Mouse (Mus musculus) stomach, postnatal 0 days (tissue): ENCODE results near the gene Dmwd.

Source experiments
- CTCF ChIP-seq: IDR thresholded peaks from 2 replicates; pipeline ENCODE4 v1.5.1; 2016; ENCODE audit warnings: antibody characterized with exemption, low read depth, mild to moderate bottlenecking, moderate library complexity
- EP300 ChIP-seq: optimal IDR thresholded peaks from 2 replicates; pipeline ENCODE3; 2016; ENCODE audit warnings: antibody characterized with exemption

- TF ChIP-seq CTCF (no peak), EP300 (no peak)
Measured at GRCm38 (mm10) chr7:19121686-19122085, 45.7 kb downstream of the Dmwd start.
